Mouse (Mus musculus) liver, embryonic 18 days (tissue): ENCODE data around the gene Dnajc25. TPM values are rescaled to one million over a fixed set of nuclear protein-coding genes. Genes with fewer than 3 reads are reported as not detected.

ENCODE experiments used
- polyA plus RNA-seq: library from polyadenylated mRNA; depleted of rRNA; stranded (reverse); fragments of >200 nt; gene quantifications from 2 replicates; pipeline ENCODE4 v1.2.3, GENCODE M21; 2012; rRNA removed

Gene Dnajc25
- 3.5 and 3.6 TPM in 2 replicates for polyA plus RNA-seq

DNA sequence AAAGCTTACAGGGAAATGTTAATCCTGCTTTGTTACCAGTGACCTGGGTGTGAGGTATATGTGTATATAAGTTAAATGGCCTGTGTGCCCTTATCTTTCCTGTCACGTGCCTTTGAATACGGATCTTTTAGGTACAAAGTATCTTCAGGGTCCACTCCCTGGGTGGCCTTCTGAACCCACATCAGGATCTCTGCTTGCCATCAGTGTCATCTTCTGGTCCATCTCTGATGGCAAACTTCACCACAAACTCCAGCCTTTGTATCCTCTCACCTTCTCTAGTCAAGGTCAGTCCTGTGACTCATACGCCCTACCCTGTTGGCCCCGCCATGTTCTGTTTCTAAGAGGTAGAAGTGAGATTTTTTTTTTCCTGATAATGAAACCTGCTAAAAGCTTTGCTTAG, at the start of gene Dnajc25:
Dnajc25 (plus strand) TSS at position 301 of the 400 bp plus-strand sequence.

DNA sequence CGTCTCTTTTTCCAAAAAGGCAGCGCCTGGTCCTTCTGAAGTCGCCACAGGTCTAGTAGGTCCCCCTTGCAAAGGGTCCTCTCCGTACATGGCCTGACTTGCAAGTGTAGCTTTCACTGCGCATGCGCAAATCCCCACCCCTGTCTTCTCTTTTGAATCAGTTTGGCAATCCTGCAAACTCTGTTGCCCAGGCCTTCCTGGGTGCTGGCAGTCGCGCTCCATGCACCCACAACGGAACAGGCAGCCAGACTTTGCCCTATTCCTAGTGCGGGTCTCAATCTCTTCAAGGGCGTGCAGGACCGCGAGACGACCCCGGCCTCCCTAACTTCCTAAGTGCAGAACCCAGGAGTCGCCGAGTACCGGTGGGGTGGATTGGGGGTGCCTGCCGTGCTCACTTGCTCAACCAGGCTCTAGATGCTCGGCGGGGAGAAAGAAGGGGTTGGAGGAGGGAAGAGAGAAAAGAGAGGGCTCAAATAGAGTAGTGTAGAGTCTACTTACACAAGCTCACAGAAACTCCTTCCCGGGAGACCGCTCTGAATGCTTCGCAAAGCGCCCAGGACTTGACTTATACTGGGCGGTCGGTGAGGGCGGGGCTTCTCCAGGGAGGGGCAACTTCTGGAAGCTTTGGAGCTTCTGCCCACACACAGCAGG, 8.2 kb upstream of the Dnajc25 start, which contains the start of gene Ptgr1:
Ptgr1 (minus strand) TSS at position 580 of the 651 bp plus-strand sequence.

DNA sequence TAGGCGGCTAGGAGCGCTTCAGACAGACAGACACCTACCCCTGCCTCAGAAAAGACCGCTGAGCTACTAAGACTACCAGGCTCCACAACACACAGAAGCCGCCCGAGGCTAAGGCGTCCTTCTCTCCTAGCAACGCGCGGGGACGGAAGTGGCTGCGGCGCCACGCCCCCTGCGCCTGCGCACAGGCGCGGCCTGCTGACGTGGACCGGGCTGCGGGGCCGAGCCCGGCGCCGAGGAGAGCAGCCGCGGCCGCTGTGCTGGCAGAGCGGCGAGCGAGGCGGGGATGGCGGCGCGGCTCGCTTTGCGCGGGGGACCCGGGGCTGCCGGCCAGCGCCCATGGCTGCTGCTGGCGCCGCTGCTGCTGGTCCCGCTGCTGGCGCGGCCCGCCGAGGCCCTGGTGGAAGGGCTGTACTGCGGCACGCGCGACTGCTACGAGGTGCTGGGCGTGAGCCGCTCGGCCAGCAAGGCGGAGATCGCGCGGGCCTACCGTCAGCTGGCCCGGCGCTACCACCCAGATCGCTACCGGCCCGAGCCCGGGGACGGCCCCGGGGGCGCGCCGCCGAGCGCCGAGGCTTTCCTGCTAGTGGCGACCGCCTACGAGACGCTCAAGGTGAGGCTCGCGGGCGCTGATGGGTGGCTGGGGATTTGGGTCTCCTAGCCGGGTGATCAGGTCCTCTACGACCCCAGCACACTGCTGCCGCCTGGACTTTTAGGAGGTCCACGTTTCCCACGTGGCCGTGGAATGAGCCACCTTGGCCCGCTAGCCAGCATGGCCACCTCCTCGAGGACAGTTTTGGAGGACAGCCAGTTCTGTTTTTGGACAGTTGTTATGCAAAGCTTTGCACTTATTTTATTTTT, 8.3 kb downstream of the Dnajc25 start, which contains the start of gene Gm20503:
Gm20503 (plus strand) TSS at position 263 of the 858 bp plus-strand sequence.

DNA sequence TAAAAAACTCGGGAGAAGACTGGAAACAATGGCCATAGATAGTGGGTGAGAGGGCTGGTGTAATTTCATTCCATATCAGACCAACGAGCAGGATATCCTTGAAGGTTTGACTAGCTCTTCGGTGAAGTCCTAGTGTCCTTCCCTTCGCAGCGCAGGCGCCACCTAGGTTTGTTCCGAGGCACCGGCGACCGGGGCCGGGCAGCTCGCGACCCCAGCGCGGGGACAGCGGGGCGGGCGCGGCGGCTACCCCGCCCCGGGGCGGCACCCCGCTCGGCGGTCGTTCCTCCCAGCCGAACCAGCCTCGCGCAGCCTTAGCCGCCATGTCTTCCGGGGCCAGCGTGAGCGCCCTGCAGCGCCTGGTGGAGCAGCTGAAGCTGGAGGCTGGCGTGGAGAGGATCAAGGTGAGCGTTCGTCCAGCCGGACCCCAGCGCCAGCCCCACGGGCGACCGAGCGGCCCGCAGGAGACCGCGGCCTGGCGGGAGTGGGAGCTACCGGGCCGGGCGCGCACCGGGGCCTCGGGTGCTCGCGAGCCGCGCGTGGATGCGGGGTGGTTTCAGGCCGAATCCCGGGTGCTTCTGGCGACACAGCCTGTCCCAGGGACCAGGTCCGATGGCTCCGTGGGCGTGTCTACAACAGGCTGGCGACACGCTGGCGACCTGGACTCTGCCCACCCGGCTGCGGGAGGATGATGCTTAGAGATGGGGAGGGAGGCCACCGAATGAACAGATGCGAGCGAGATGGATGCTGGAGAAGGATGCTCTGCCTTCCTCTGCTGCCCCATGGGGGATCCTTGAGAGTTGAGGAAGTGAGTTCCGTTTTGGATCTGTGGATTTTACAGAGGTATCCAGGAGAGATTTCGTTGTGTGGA, 40.3 kb downstream of the Dnajc25 start, which contains the start of gene Gng10:
Gng10 (plus strand) TSS at position 171 of the 868 bp plus-strand sequence.

Other genes with a start within 250 kb of the Dnajc25 start
- gene Olfr267, start 207.3 kb upstream of the Dnajc25 start, polyA plus RNA-seq, result 0.03 TPM in 1 of 2 replicates, not detected in the other
- gene Ecpas, start 82.3 kb upstream of the Dnajc25 start, polyA plus RNA-seq, result 8.6 TPM in 2 replicates
- 0.07 and 0.13 TPM in 2 replicates for gene Zkscan16, start 51.4 kb upstream of the Dnajc25 start, polyA plus RNA-seq
- 6.6 and 7.4 TPM in 2 replicates for gene Ptgr1, start 7.9 kb upstream of the Dnajc25 start, polyA plus RNA-seq
- gene Gm20503, start 8.1 kb downstream of the Dnajc25 start, polyA plus RNA-seq, result not detected in 2 replicates
- 10.5 and 11.0 TPM in 2 replicates for gene Gng10, start 40.0 kb downstream of the Dnajc25 start, polyA plus RNA-seq
- not detected in 2 replicates for gene AI481877, start 143.9 kb downstream of the Dnajc25 start, polyA plus RNA-seq
- gene Ugcg, start 194.2 kb downstream of the Dnajc25 start, polyA plus RNA-seq, result 17.9 and 18.1 TPM in 2 replicates